Mouse (Mus musculus): ENCODE results near the gene Nr0b2.

The Nr0b2 gene

DNA sequence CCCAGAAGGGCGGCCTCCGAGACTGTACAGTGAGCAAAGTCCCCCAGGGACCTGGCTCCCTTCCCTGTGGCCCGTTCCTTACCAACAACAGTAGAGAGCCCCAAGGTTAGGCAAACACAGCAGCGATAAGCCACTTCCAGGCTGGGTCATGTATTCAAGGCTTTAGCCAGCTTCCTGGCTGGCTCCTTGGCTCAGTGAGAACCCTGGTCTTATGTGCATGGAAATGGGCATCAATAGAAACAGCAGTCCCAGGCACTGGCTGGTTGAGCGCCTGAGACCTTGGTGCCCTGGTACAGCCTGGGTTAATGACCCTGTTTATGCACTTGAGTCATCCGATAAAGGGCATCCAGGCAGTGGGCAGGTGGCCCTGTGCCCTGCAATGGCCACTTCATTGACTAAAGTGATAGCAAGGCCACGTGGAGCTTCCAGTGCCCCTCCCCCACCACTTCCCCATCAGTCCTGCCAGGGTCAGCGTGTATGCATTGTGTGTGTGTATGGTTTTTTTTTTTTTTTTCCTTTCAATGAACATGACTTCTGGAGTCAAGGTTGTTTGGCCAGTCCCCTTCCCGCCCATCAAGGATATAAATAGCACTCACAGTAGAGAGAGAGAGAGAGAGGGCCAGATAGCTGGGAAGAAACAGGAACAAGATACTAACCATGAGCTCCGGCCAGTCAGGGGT lies at the start of gene Nr0b2:
Nr0b2 (plus strand) TSS at position 609 of the 680 bp plus-strand sequence.
- DNase-seq (ENCODE audit: low read depth, low spot score) = no peak

GRCm38 (mm10) chr4:133504300-133504699 lies 48.9 kb upstream of the Nr0b2 start:
- no peak for DNase-seq (ENCODE audit: low read depth, low spot score)

- DNase-seq (ENCODE audit: low read depth, low spot score) = no peak
Observed at GRCm38 (mm10) chr4:133504755-133505485, 48.3 kb upstream of the Nr0b2 start.

DNA sequence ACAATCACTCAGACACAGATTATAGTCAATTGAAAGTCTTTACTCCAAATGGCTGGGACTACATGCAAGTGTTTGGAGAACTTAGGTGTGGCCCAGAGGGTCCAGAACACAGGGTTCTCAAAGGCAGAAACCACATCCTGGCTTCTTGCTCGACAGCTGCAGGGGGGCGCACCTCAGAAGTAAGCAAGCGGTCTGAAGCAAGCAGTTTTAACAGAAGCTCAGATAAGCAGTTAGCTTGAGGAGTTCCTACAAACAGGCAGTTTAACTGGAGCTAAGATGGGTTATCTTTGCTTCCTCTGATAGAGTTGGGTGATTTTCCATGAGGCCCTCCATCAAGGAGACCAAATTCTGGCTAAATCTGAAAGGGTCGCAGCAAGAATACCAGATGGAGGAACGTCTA lies 46.6 kb upstream of the Nr0b2 start:
- no peak for DNase-seq (ENCODE audit: low read depth, low spot score)

- no peak for DNase-seq (ENCODE audit: low read depth, low spot score)
Observed at GRCm38 (mm10) chr4:133508990-133509389, 44.2 kb upstream of the Nr0b2 start.

DNA sequence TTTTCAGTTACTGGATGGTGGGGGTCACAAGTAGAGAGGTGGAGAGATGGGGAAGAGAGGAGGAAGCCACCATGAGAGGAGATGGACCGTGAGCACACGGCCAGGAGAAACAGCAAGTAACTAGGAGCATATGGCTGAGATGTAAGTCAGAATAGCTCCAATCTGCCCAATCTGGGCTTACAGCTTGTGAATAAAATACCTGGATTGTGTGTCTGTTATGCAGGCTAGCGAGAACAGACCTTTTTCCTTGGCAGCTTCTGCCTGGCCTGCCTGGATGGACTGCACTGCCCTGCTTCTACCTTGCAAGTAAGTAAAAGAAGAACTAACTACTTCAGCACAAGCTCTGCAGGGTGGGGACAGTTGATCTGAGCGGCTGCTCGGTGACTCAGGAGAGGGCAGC lies 42.1 kb upstream of the Nr0b2 start:
- no peak for DNase-seq (ENCODE audit: low read depth, low spot score)

DNA sequence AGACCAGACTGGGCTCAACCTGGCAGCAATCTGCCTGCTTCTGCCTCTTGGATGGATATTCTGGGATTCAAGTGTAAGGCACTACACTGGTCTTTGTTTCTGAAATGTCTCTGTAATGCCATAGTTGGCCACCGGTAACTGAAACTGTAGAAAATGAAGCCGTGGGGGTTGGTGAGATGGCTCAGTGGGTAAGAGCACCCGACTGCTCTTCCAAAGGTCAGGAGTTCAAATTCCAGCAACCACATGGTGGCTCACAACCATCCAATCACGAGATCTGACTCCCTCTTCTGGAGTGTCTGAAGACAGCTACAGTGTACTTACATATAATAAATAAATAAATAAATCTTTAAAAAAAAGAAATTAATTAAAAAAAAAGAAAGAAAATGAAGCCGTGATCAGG lies 40.7 kb upstream of the Nr0b2 start:
- DNase-seq (ENCODE audit: low read depth, low spot score) = peak; percentile 59

- peak; percentile 82 for DNase-seq (ENCODE audit: low read depth, low spot score)
Observed at GRCm38 (mm10) chr4:133512972-133513371, 40.2 kb upstream of the Nr0b2 start.

DNA sequence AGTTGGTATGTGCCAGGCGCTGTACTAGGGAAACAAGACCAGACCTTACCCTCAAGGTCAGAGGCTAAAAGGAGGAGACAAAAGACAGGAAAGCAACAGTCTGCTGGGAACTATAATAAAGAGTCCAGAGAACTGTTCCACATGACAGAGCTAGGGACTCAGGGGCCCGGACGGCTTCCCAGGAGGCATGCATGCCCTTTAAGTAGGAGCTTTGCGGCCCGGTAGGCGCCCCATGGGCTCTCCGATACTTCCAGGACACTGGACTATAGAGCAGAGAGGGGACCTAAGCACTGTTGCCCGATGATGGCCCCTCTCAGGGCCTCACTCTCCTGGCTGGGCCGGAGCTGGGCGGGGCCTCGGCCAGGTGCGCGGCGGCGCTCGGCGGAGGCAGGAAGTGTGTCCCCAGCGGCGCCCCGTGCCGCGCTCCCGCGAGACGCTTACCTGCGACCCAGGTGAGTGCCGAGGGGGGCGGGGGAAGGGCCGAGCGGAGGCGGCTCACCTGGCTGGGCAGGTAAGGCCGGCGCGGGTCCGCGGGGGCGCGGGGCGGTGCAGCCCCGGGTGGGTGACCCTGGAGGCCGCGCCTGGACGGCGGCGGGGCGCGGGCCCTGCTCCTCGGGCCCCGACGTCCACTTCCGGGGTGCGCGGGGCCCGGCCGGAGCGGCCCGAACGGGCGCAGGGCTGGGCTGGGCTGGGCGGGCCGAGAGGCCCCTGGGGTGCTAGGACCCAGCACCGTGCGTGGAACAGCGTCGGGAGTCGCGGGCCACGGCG lies 34.4 kb upstream of the Nr0b2 start, which contains the start of gene Kdf1:
Kdf1 (plus strand) TSS at position 363 of the 768 bp plus-strand sequence.
- no peak for DNase-seq (ENCODE audit: low read depth, low spot score)

- no peak for DNase-seq (ENCODE audit: low read depth, low spot score)
Observed at GRCm38 (mm10) chr4:133519369-133519665, 33.9 kb upstream of the Nr0b2 start.

DNA sequence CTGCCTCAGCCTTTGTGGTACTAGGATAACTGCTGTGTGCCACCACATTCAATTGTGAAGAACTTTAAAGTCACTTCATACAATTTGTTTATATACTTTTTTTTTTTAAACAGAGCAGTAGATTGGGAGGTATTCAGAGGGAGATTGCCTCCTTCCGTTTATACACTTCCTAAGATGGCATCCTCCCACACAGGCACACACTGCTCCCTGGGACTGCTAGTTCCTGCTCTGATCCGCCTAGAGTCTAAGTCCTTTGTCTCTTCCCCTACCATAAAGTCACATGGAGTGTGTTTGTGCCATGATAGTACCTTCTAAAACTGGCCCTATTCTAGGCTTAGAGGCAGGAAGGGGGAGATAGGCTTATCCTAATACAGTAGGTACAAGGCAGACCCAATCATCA lies 31.7 kb upstream of the Nr0b2 start:
- no peak for DNase-seq (ENCODE audit: low read depth, low spot score)

- no peak for DNase-seq (ENCODE audit: low read depth, low spot score)
Observed at GRCm38 (mm10) chr4:133527788-133528187, 25.4 kb upstream of the Nr0b2 start.

- no peak for DNase-seq (ENCODE audit: low read depth, low spot score)
Observed at GRCm38 (mm10) chr4:133532777-133533176, 20.4 kb upstream of the Nr0b2 start.

GRCm38 (mm10) chr4:133536081-133536480 lies 17.1 kb upstream of the Nr0b2 start:
- no peak for DNase-seq (ENCODE audit: low read depth, low spot score)

DNA sequence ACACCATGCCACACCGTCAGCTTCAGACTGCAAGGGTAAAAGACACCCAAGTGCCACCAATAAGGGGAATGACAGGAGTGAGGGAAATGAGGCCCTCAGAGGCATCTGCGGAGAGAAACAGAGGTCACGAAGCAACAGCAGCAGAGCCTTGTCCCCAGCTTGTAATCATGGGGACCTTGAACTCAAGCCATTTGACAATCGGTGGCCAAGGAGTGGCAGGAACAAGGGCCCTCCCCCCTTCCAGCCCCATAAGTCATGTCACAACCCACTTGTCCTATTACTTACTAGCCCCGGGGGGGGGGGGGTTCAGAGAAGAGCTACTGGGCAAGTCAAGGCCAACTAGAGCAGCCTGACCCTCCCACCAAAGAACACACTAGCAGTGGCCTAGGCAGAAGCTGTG lies 16.5 kb upstream of the Nr0b2 start:
- DNase-seq (ENCODE audit: low read depth, low spot score) = no peak

GRCm38 (mm10) chr4:133545272-133546231 lies 7.6 kb upstream of the Nr0b2 start, which contains the start of gene Nudc:
Gene Nudc, minus strand, starts transcription at chr4:133545996.
- peak; percentile 97 for DNase-seq (ENCODE audit: low read depth, low spot score)

DNA sequence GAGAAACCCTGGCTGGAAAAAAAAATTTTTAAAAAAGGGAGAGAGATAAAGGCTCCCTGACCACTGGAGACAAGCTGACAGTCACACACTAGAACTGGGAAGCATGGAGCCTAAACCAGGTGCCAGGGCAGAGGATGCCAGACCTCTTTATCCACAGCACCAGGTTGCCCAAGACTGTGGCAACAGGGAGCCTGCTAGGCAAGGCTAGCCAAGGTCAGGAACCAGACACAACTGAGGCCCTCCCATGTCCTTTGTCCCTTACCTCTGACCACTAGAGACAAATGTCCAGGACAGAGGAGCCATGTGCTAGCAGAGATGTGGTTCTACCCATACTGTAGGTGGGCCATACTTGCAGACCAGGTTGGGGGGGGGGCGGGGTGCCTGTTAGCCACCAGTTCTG lies 1.1 kb upstream of the Nr0b2 start:
- DNase-seq (ENCODE audit: low read depth, low spot score) = no peak

DNA sequence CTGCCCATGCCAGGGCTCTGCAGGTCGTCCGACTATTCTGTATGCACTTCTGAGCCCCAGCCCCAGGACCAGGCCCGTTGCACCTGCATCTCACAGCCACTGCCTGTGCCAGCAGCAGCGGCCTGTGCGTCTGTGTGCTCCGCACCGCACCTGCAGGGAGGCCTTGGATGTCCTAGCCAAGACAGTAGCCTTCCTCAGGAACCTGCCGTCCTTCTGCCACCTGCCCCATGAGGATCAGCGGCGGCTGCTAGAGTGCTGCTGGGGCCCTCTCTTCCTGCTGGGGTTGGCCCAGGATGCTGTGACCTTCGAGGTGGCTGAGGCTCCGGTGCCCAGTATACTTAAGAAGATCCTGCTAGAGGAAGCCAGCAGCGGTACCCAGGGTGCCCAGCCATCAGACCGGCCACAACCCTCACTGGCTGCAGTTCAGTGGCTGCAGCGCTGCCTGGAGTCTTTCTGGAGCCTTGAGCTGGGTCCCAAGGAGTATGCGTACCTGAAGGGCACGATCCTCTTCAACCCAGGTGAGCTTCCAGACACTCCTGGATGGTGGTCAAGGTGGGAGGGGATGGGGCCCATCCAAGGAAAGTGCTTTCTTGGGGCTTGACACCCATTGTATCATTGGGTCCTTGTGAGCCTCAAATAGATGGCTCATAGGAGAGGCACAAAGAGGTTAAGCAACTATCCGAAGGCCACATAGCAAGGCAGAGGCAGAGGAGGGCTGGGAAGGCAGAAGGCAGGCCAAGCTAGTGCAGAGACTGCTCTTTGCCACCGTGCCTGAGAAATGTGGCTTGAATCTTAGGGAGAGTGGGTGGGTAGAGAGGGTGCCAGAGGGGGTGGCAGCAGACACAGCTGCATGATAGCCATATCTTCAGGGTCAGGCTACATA lies 513 bp downstream of the Nr0b2 start:
- DNase-seq (ENCODE audit: low read depth, low spot score) = no peak

DNA sequence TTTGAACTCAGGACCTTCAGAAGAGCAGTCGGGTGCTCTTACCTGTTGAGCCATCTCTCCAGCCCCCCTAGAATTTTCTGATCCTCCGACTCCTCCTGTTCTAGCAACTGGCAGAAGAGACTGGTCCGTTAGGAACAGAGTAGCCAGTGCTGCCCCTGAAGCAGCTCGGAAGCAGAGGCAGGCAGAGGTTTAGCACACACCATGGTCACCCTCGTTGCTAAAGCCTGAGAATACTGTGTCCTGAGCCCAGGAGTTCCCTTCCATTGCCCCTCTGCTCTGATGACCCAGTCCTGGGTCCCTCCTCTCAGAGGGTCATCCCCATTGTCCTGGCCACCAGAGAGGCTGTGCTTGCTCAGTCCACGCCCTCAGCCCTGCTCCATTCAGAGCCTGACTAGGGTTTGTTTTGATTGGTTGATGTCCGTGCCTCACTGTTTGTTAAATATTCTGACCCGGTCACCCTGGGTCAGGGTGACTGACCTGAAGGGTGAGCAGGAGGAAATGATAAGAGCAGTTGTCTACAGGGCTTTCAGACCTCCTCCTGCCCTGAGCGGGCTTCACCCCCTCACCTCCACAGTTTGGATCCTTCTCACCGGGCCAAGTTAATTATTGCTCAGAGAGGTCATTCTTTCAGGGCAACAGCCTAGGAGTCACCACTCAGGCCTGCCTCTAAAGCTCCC lies 4.0 kb downstream of the Nr0b2 start:
- no peak for DNase-seq (ENCODE audit: low read depth, low spot score)

DNA sequence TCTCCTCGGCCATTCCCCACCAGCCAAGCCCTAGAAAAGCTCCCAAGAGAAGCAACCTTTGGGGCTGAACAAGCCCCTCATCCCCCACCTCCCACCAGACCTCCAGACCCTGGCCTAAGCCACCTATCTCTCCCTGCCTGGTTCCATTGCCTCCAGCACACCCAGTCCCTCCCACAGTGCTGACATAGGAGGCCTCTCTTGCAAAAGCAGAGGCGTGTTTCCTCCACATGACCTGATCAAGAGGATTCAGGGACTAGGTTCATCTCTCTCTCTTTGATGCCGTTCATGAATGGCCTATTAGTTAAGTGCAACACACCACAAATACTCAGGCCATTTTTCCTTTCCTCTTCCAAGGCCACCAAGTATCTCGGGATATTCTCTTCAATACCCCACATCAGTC lies 6.7 kb downstream of the Nr0b2 start:
- DNase-seq (ENCODE audit: low read depth, low spot score) = no peak
